In genomic region chr14:27607419-27607818, GRCm38 (mm10) we compare ENCODE assay signal across 25 mouse cellular contexts. TPM values are rescaled to one million over a fixed set of nuclear protein-coding genes. Genes with fewer than 3 reads are reported as not detected.
A peak's percentile ranks its signal among the peaks of the same experiment; 100 is the strongest.
DNase-seq lines count a peak whose midpoint lies in the region; ATAC-seq and TF ChIP-seq lines count a peak whose summit lies in the region.
"Had no signal": no experiment of that assay in that cellular context is flagged by ENCODE, and none has a peak within 500 bp of the region (broad histone marks: within the 10 kb centered on the region; RNA-seq: fewer than 3 reads in every experiment).

No protein-coding gene starts in this region.

- peak; percentile 88 for ATAC-seq in frontal cortex, adult (ENCODE audit: low TSS enrichment)
- ATAC-seq: activated CD4-positive, CD25-positive, alpha-beta regulatory T cell, adult 4 months; forebrain, embryonic 13.5 days; forebrain, embryonic 16.5 days had no signal

- H3K36me3 ChIP-seq in testis, adult 2 months (ENCODE audit: control insufficient read depth, insufficient read depth, low read length): no peaks in the 10 kb centered on the region
- H3K36me3 ChIP-seq: forebrain, embryonic 10.5 days; heart, embryonic 12.5 days; heart, embryonic 15.5 days; hindbrain, embryonic 10.5 days; hindbrain, embryonic 13.5 days had no signal

- peak overlapping the region; percentile 26; the same call in 1 of the 2 replicates for H3K4me3 ChIP-seq in testis, adult 2 months (ENCODE audit: control insufficient read depth, low read depth, low read length)
- H3K4me3 ChIP-seq: forebrain, embryonic 10.5 days; forebrain, embryonic 13.5 days; heart, embryonic 12.5 days; heart, embryonic 15.5 days; hindbrain, embryonic 10.5 days; hindbrain, embryonic 13.5 days had no signal

- DNase-seq in frontal cortex, postnatal 25 days (ENCODE audit: low spot score in 2 of 2): no peak
- peak; percentile 13 to 14 for DNase-seq in kidney, postnatal 4 days
- no peak for DNase-seq in kidney, adult 18-20 months
- DNase-seq in right cerebral cortex, adult 18-20 months: peak; percentile 61
- no peak for DNase-seq in right cerebral cortex, postnatal 14 days
- no peak for DNase-seq in testis, postnatal 10 days (ENCODE audit: low spot score)
- DNase-seq: adrenal gland, adult 8-10 months; adrenal gland, postnatal 25 days; cerebellum, adult 18-20 months; cerebellum, adult 9-10 months; cerebellum, postnatal 14 days; gastrocnemius, postnatal 25 days; heart, adult 18-20 months; heart, postnatal 10 days; heart, postnatal 36 days had no signal

- no peak overlapping the region for H3K27ac ChIP-seq in testis, adult 2 months (ENCODE audit: control insufficient read depth, insufficient read depth, low read depth, low read length)
- H3K27ac ChIP-seq: forebrain, embryonic 10.5 days; forebrain, embryonic 13.5 days; heart, embryonic 15.5 days; hindbrain, embryonic 10.5 days; hindbrain, embryonic 13.5 days had no signal

- no peaks in the 10 kb centered on the region for H3K27me3 ChIP-seq in testis, adult 2 months (ENCODE audit: control insufficient read depth, insufficient read depth, low read length)
- H3K27me3 ChIP-seq: forebrain, embryonic 13.5 days; heart, embryonic 12.5 days; heart, embryonic 15.5 days; hindbrain, embryonic 13.5 days had no signal

- no peak for TF ChIP-seq CTCF in testis, adult 2 months (IDR thresholded peaks at IDR 0.05; ENCODE audit: control insufficient read depth, insufficient read depth, insufficient replicate concordance, low read depth, low read length)

- no peaks in the 10 kb centered on the region for H3K4me1 ChIP-seq in testis, adult 2 months (ENCODE audit: control insufficient read depth, insufficient read depth, low read length)
- H3K4me1 ChIP-seq: forebrain, embryonic 10.5 days; forebrain, embryonic 13.5 days; heart, embryonic 12.5 days; heart, embryonic 15.5 days; hindbrain, embryonic 10.5 days; hindbrain, embryonic 13.5 days had no signal

- TF ChIP-seq POLR2A in testis, adult 2 months (IDR thresholded peaks at IDR 0.05; ENCODE audit: control insufficient read depth, low read depth, low read length): no peak

RNA-seq across cellular contexts. Expression of gene Erc2, which starts 14.8 kb away (rescaled TPM):
- polyA plus RNA-seq in testis, adult 2 months (2012; rRNA removed): 2.4 and 3.1 TPM in 2 replicates

Comparison
In these comparisons a context has a peak if more than half of its experiments do, and no peak if none do; other contexts are left out.
1. DNase-seq: peak in kidney, postnatal 4 days (2 of 2) and right cerebral cortex, adult 18-20 months (single experiment); none in frontal cortex, postnatal 25 days (0 of 2), kidney, adult 18-20 months (single experiment), right cerebral cortex, postnatal 14 days (single experiment) and testis, postnatal 10 days (single experiment).